Mouse (Mus musculus) midbrain, postnatal 0 days (tissue): ENCODE measurements around the gene Akr1c19. TPM values are rescaled to one million over a fixed set of nuclear protein-coding genes. Genes with fewer than 3 reads are reported as not detected.
"Not testable (repeated sequence)": the region's sequence is repeated elsewhere in the genome, so short reads cannot be mapped to it uniquely, and the experiment has no call there.

Experiments used
- ATAC-seq: fragments of 200-750 bp; cut with Nextera tagmentation; 2 replicates; pipeline ENCODE4 v1.8.0; 2017; ENCODE audit warnings: moderate number of reproducible peaks, mild to moderate bottlenecking, moderate TSS enrichment, moderate library complexity; ENCODE audit not compliant: low FRiP score
- DNase-seq: peaks from one replicate; pipeline ENCODE4 v3.0.0-alpha.2; 2015; ENCODE audit warnings: low spot score
- H3K27ac ChIP-seq: fragments of 300-500 bp; sonication (generic); 2 replicates; pipeline ENCODE4 v1.5.1; 2014; ENCODE audit warnings: low read depth, mild to moderate bottlenecking, low read length, mixed read lengths
- H3K27me3 ChIP-seq: fragments of 300-500 bp; sonication (generic); 2 replicates; pipeline ENCODE4 v1.6.1; 2014; ENCODE audit warnings: low read length, control low read depth, mixed read lengths; ENCODE audit not compliant: insufficient read depth
- H3K36me3 ChIP-seq: fragments of 300-500 bp; sonication (generic); 2 replicates; pipeline ENCODE4 v1.6.1; 2014; ENCODE audit warnings: low read length, control low read depth, mixed read lengths; ENCODE audit not compliant: insufficient read depth
- H3K4me1 ChIP-seq: fragments of 300-500 bp; sonication (generic); 2 replicates; pipeline ENCODE4 v1.6.1; 2014; ENCODE audit warnings: mild to moderate bottlenecking, control low read depth, antibody characterized with exemption, low read length, mixed read lengths; ENCODE audit not compliant: insufficient read depth
- H3K4me2 ChIP-seq: fragments of 300-500 bp; sonication (generic); 2 replicates; pipeline ENCODE4 v1.6.1; 2014; ENCODE audit warnings: low read depth, mild to moderate bottlenecking, low read length, mixed read lengths; ENCODE audit not compliant: poor library complexity, severe bottlenecking
- H3K4me3 ChIP-seq: fragments of 300-500 bp; sonication (generic); 2 replicates; pipeline ENCODE4 v1.5.1; 2014; ENCODE audit warnings: low read depth, mild to moderate bottlenecking, low read length, moderate library complexity
- H3K9ac ChIP-seq: fragments of 300-500 bp; sonication (generic); replicated peaks from 2 replicates; pipeline ENCODE4 v1.6.1; 2014; ENCODE audit warnings: mild to moderate bottlenecking, low read length, moderate library complexity, mixed read lengths; ENCODE audit not compliant: poor library complexity, severe bottlenecking
- H3K9me3 ChIP-seq: fragments of 300-500 bp; sonication (generic); 2 replicates; pipeline ENCODE4 v1.6.1; 2016; ENCODE audit warnings: low read length, control low read depth
- CTCF ChIP-seq: IDR thresholded peaks from 2 replicates; pipeline ENCODE4 v1.5.1; 2016; ENCODE audit warnings: antibody characterized with exemption, mild to moderate bottlenecking
- WGBS: fragments of 180-500 bp; shearing (Covaris S2); extraction: QIAGEN DNeasy Blood & Tissue Kit; methylation state at CpG from one replicate; pipeline ENCODE4 v1.1.7; 2014; 5-methylcytosine and 5-hydroxymethylcytosine counted together
- polyA plus RNA-seq: library from polyadenylated mRNA; unstranded; fragments of >200 nt; fragmentation: Nextera tagmentation; extraction: Ambion mirVana; gene quantifications from 2 replicates; pipeline ENCODE4 v1.2.1, GENCODE M21; 2015
- total RNA-seq: library from RNA; depleted of rRNA; stranded (reverse); fragments of >200 nt; gene quantifications from 2 replicates; pipeline ENCODE4 v1.2.3, GENCODE M21; 2014

The Akr1c19 gene
- total and polyA plus RNA-seq, 2 experiments from 2014 or later, result 5.2 to 7.6 TPM

DNA sequence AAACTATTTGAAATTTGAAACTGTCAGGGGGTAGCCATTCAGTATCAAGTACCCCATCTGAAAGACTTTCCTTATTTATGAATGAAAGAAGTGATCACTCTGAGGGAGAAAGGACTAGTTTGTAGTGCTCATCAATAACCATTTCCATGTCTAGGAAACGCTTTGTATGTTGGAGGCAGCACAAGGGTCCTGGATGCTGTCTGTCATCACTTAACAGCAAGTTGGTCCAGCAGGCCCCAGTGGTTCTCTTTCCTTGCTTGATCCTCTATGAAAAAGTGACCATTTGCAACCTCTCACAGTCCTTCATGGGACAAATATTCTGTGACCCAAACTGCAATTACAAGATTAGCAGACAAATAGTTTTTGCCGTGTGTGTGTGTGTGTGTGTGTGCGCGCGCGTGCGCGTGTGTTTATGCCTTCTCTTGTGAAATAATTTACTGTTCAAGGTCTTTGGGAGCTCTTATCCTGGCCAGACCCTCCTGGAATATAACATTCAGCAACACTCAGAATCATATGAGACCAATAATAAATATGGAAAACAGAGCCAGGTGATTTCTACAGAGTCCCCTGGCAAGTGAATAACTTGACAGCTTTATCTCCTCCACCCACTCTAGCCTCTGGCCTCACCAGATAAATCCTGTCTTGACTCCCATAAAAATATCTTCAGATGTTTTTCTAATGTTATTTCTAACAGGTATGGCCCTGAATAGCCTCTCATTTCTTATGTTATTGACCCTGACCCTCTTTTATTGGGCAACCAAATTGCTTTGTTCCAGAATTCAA, 2.5 kb downstream of the Akr1c19 start:
- H3K4me2 ChIP-seq, result no peak overlapping the region
- H3K27ac ChIP-seq, result no peak overlapping the region
- H3K9ac ChIP-seq, result no peak overlapping the region
- H3K4me3 ChIP-seq, result no peak overlapping the region
- H3K36me3 ChIP-seq, result no peaks in the 10 kb centered on the region
- H3K9me3 ChIP-seq, result no peaks in the 10 kb centered on the region
- TF ChIP-seq CTCF, result no peak
- no peaks in the 10 kb centered on the region for H3K4me1 ChIP-seq
- ATAC-seq, result no peak
- WGBS, result 97% methylated on average over 8 of the region's 8 CpGs
- DNase-seq, result no peak
- no peaks in the 10 kb centered on the region for H3K27me3 ChIP-seq

DNA sequence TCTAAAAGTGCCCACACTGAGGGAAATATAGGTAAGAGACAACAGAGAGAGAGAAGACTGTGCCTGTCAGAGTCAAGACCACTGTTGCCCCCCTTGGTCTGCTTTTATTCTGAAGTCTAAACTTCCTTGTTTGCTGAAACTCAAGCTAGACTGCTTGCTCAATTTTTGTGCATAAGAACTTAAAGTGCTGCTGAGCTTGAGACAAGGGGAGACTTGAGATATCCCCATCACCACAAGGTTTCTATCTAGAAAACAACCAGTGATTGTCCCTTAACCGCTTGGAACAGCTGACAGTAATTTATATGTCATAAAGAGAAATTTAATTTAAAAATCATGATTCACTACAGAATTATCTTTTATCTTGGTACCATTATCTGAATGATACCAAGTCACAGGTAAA, 4.6 kb downstream of the Akr1c19 start:
- H3K27me3 ChIP-seq, result no peaks in the 10 kb centered on the region
- H3K9ac ChIP-seq, result no peak overlapping the region
- TF ChIP-seq CTCF, result no peak
- DNase-seq (no peak), ATAC-seq (no peak)
- H3K4me2 ChIP-seq, result no peak overlapping the region
- WGBS, result 80% methylated on average over 1 of the region's 1 CpGs
- H3K27ac ChIP-seq, result no peak overlapping the region
- no peaks in the 10 kb centered on the region for H3K9me3 ChIP-seq
- H3K36me3 ChIP-seq, result no peaks in the 10 kb centered on the region
- H3K4me3 ChIP-seq, result no peak overlapping the region
- no peaks in the 10 kb centered on the region for H3K4me1 ChIP-seq

DNA sequence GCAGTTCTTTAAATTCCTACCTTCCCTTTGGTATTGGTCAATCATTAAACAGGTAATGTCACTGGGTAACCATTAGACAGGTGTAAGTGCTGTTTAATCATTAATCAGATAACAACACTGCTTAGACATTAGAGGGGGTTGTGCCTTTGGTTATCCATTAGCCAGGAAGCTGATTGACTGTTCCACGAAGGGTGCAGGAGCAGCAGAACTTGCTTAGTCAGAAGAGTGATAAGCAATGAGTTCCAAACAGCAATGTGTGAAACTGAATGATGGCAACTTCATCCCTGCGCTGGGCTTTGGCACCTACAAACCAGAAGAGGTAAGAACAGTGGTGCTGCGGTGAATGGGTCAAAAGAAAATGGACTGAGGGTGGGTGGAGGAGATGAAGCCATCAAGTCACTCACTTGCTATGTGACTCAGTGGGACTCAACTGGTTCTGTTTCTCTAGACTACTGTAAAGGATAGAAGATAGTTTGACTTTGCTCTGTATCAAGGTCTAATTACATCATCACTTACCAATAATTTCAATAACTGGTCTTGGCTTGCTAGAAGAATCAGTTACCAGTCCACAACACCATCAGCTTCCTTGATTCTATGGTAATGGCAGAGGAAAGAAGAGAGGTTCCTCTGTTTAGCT, 5.2 kb downstream of the Akr1c19 start:
- no peak for DNase-seq
- H3K9ac ChIP-seq, result no peak overlapping the region
- TF ChIP-seq CTCF, result no peak
- H3K27ac ChIP-seq, result no peak overlapping the region
- ATAC-seq, result no peak
- H3K4me1 ChIP-seq, result no peaks in the 10 kb centered on the region
- WGBS, result 76% methylated on average over 3 of the region's 3 CpGs
- H3K9me3 ChIP-seq, result no peaks in the 10 kb centered on the region
- no peak overlapping the region for H3K4me3 ChIP-seq
- H3K4me2 ChIP-seq, result no peak overlapping the region
- no peaks in the 10 kb centered on the region for H3K36me3 ChIP-seq
- H3K27me3 ChIP-seq, result no peaks in the 10 kb centered on the region

DNA sequence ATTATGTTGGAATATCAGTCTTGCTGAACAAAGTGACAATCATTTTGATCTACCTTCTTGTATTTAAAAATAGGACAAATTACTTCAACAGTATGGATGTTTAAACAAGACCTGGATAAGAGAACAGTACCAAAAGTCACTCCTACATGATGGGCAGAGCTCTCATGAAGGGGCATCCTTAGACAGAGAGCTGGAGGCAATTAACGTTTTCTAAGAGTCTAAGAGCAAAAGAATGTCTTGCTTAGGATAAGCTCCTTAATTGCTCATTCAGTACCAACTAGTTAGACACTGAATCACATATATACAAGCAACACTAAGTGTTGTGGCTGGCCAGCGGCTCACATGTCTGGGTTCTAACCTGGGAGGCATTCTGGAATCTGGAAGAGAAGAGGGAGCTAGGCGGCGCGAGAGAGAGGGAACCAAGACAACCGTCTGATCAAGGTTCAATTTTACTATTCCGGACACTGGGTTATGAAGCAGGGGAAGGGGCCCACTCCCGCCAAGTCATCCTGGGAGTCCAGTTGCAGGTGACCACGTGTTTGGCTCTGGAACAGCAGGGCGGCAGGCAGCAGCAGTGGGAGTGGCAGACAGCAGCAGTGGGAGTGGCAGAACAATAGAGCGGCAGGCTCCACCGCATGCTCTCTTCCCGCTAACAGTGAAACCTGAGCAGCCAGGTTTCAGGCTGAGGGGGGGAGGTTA, 16.5 kb downstream of the Akr1c19 start:
- H3K27ac ChIP-seq, result 0 out of 2 replicates have a peak overlapping the region, but pooled peaks have one; percentile 3
- 2% methylated on average over 13 of the region's 13 CpGs for WGBS
- H3K9ac ChIP-seq, result peak overlapping the region; percentile 50; the same call in 1 of the 2 replicates
- H3K36me3 ChIP-seq, result no peaks in the 10 kb centered on the region
- ATAC-seq (peak; percentile 93), DNase-seq (peak; percentile 50)
- no peaks in the 10 kb centered on the region for H3K4me1 ChIP-seq
- H3K9me3 ChIP-seq, result no peaks in the 10 kb centered on the region
- peak overlapping the region; percentile 49 for H3K4me2 ChIP-seq
- peak; percentile 56 for TF ChIP-seq CTCF
- H3K4me3 ChIP-seq, result peak overlapping the region; percentile 35
- H3K27me3 ChIP-seq, result no peaks in the 10 kb centered on the region

DNA sequence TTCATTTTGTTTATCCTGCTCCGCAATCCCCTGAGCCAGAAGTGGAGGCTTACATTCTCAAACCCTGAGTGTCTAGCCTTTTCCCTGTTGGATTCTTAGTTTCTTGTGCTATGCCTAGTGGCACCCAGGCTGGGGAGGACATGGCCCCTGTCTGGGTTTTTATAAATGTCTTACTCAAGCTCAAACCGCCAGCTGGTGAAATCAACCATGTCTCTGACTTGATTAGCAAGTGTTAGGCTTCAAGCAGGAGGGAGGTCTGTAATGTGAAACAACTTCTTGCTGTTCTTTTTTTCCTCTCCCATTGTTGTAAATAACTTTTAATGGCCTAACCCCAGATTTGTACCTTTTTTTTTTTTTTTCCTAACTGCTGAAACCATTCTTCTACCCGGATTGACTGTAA, 20.8 kb downstream of the Akr1c19 start:
- WGBS, result 53% methylated on average over 3 of the region's 3 CpGs
- Histone ChIP-seq H3K27ac (no peak overlapping the region), H3K27me3 (no peaks in the 10 kb centered on the region), H3K4me1 (no peaks in the 10 kb centered on the region), H3K4me3 (no peak overlapping the region), H3K9ac (no peak overlapping the region), H3K9me3 (no peaks in the 10 kb centered on the region), H3K4me2 (no peak overlapping the region), H3K36me3 (no peaks in the 10 kb centered on the region)
- DNase-seq (no peak), ATAC-seq (no peak)
- TF ChIP-seq CTCF, result no peak

DNA sequence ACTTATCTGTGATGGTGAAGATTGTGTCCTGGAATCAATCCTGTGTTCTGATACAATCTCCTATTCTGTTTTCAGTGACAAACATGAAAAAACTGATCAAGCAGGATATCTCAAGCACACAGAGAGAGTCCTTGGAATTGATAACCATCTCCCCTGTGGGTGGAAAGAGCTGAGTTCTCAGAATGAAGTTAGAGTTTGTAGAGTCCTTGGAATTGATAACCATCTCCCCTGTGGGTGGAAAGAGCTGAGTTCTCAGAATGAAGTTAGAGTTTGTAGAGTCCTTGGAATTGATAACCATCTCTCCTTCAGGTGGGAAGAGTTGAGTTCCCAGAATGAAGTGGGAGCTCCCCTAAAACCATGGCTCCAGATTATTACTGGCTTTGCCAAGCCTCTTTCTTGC, 28.4 kb downstream of the Akr1c19 start:
- not testable (repeated sequence) for H3K9ac ChIP-seq, ATAC-seq, H3K4me1 ChIP-seq, H3K36me3 ChIP-seq, H3K9me3 ChIP-seq, H3K4me2 ChIP-seq, H3K27me3 ChIP-seq, H3K27ac ChIP-seq, H3K4me3 ChIP-seq, DNase-seq
